Mouse (Mus musculus) liver, adult 2 months (tissue): Measurements from ENCODE around the gene Fam189a2. TPM values are rescaled to one million over a fixed set of nuclear protein-coding genes. Genes with fewer than 3 reads are reported as not detected.

Source experiments
- DNase-seq: peaks from one replicate; pipeline ENCODE4 v3.0.0-alpha.2; 2011; ENCODE audit warnings: low read depth, low spot score; ENCODE audit errors: extremely low read depth
- H3K27ac ChIP-seq: fragments of 200-500 bp; replicated peaks from 2 replicates; pipeline ENCODE4 v1.5.1; 2012; ENCODE audit warnings: low read depth, mild to moderate bottlenecking, control low read depth, inconsistent platforms, low read length; ENCODE audit not compliant: insufficient read depth
- H3K27me3 ChIP-seq: fragments of 200-500 bp; 2 replicates; pipeline ENCODE4 v1.6.1; 2012; ENCODE audit warnings: mild to moderate bottlenecking, moderate library complexity, low read length, inconsistent platforms; ENCODE audit not compliant: control insufficient read depth, insufficient read depth
- H3K36me3 ChIP-seq: fragments of 200-500 bp; 2 replicates; pipeline ENCODE4 v1.6.1; 2012; ENCODE audit warnings: low read length, inconsistent platforms; ENCODE audit not compliant: control insufficient read depth, insufficient read depth
- H3K4me1 ChIP-seq: fragments of 200-500 bp; 2 replicates; pipeline ENCODE4 v1.6.1; 2011; ENCODE audit warnings: low read length; ENCODE audit not compliant: control insufficient read depth, insufficient read depth
- H3K4me3 ChIP-seq: fragments of 200-500 bp; 2 replicates; pipeline ENCODE4 v1.5.1; 2011; ENCODE audit warnings: low read depth, mild to moderate bottlenecking, control low read depth, low read length, moderate library complexity; ENCODE audit not compliant: insufficient read depth
- H3K79me2 ChIP-seq: fragments of 200-500 bp; 2 replicates; pipeline ENCODE4 v1.6.1; 2012; ENCODE audit warnings: inconsistent platforms, mild to moderate bottlenecking, low read length, moderate library complexity; ENCODE audit not compliant: control insufficient read depth, insufficient read depth
- H3K9ac ChIP-seq: fragments of 200-500 bp; 2 replicates; pipeline ENCODE4 v1.6.1; 2012; ENCODE audit warnings: low read depth, mild to moderate bottlenecking, control low read depth, inconsistent platforms, low read length
- CTCF ChIP-seq: fragments of 200-500 bp; IDR thresholded peaks from 2 replicates; pipeline ENCODE4 v1.5.1; 2011; ENCODE audit warnings: low read depth, low read length, control low read depth
- POLR2A ChIP-seq: fragments of 200-500 bp; IDR thresholded peaks from 2 replicates; pipeline ENCODE4 v1.6.1; 2011; ENCODE audit warnings: low read length, control low read depth; ENCODE audit not compliant: insufficient read depth; ENCODE audit errors: extremely low read depth
- WGBS: fragments of 180-500 bp; shearing (Covaris S2); methylation state at CpG from one replicate; pipeline ENCODE4 v1.1.7; 2018; 5-methylcytosine and 5-hydroxymethylcytosine counted together
- polyA plus RNA-seq: library from polyadenylated mRNA; depleted of rRNA; stranded (reverse); fragments of >200 nt; gene quantifications from 2 replicates; pipeline ENCODE4 v1.2.3, GENCODE M21; 2012
- total RNA-seq: library from RNA; depleted of rRNA; stranded (reverse); fragments of >200 nt; gene quantifications from 2 replicates; pipeline ENCODE4 v1.2.3, GENCODE M21; 2014

The Fam189a2 gene
- total and polyA plus RNA-seq, 2 experiments, result 0.73 to 0.74 TPM

DNA sequence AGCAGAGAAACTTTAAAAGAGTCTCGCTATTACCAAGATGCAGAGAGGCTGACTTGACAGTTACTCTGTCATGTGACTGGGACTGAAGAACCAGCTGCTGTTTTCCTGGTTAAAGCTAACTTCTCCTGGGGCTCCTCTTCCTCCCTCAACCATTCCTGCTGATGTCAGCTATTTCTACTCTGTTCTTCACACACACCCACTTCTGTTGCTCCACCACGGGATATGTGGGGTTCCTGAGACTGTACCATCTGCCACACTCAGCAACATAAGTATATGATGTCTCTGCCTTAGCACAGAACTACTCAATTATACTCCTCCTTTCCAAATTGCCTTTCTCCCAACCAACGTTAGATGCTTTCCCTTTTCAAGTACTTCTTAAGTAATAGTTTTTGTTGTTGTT is 50.2 kb downstream of the Fam189a2 start:
- WGBS, result 66% methylated on average over 3 of the region's 3 CpGs
- no peak overlapping the region for H3K4me3 ChIP-seq
- H3K4me1 ChIP-seq, result no peaks in the 10 kb centered on the region
- no peak for TF ChIP-seq CTCF
- H3K9ac ChIP-seq, result no peak overlapping the region
- no peaks in the 10 kb centered on the region for H3K79me2 ChIP-seq
- no peak for DNase-seq
- H3K36me3 ChIP-seq, result no peaks in the 10 kb centered on the region
- no peaks in the 10 kb centered on the region for H3K27me3 ChIP-seq
- no peak overlapping the region for H3K27ac ChIP-seq

DNA sequence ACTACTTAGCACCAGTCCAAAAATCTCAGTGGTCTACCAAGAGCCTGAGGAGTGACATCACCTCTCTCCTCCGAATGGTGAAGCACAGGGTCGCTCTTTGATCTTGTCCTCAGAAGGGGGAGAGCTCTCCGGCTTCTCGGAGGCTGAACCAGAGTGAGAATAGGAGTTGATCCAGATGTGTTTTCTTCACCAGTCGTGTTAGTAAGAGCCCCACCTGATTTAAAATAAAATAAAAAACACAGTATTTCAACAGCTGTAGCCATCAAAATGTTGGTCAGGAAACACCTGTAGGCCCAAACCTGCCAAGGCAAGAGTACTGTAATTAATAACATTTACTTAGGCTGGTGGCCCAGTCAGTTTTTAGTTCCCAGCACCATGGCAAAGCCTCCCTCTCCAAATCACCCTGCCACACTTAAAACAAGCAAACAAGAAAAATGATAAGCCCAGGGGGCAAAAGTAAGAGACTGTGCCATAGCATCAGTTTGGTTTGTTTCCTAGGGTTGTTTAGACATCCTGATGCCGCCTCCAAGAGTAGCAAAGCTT is 52.8 kb downstream of the Fam189a2 start:
- no peak for DNase-seq
- H3K4me3 ChIP-seq, result no peak overlapping the region
- WGBS, result 88% methylated on average over 6 of the region's 6 CpGs

DNA sequence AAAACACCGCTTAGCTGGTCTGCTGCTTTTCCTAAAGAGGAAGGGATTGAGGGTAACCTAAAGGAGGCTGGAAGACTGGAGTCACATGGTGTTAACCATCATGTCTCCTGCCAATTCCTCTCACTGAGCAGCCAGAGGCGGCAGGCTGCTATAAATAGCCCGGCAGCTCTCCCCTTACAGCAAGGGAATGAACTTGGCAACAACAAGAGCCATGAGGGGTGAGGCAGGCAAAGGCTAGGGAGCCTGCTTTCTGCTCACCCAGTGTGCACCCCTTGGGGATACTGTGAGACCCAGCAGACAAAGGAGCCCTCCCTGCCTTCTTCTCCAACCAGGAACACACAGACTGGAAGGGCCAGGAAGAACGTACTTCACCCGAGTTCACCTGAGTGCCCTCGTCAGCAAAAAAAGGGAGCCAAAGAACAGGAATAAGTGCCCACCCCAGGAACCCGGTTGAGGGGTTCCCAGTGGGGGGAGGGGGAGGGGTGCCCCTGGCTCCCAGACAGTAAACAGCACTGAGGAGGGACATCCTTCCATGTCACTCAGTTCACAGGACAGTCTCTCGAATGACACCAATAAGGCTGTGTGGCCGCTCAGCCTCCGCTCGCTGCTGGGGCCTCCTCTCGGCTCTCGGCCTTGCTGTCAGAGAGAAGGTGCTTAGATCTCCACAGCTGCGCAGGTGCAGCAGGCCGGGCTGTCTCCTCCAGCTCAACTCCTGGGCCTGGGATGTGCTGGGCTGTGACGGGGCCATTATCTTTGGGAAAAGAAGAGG is 57.8 kb downstream of the Fam189a2 start:
- H3K27me3 ChIP-seq, result no peaks in the 10 kb centered on the region
- peak; percentile 5 for DNase-seq
- TF ChIP-seq CTCF, result no peak
- TF ChIP-seq POLR2A, result no peak
- 72% methylated on average over 16 of the region's 16 CpGs for WGBS
- H3K79me2 ChIP-seq, result no peaks in the 10 kb centered on the region
- no peak overlapping the region for H3K27ac ChIP-seq
- no peak overlapping the region for H3K4me3 ChIP-seq
- no peaks in the 10 kb centered on the region for H3K36me3 ChIP-seq
- no peak overlapping the region for H3K9ac ChIP-seq
- H3K4me1 ChIP-seq, result no peaks in the 10 kb centered on the region

More for the DNA sequence above, 52.8 kb downstream of the Fam189a2 start:
- Histone ChIP-seq H3K27me3 (no peaks in the 10 kb centered on the region), H3K36me3 (no peaks in the 10 kb centered on the region), H3K4me1 (no peaks in the 10 kb centered on the region), H3K79me2 (no peaks in the 10 kb centered on the region), H3K9ac (no peak overlapping the region), H3K27ac (no peak overlapping the region)
- TF ChIP-seq POLR2A (no peak), CTCF (no peak)

GRCm38 (mm10) chr19:23971391-23971790 is 59.4 kb downstream of the Fam189a2 start:
- Histone ChIP-seq H3K79me2 (no peaks in the 10 kb centered on the region), H3K4me1 (no peaks in the 10 kb centered on the region), H3K9ac (no peak overlapping the region), H3K36me3 (no peaks in the 10 kb centered on the region), H3K4me3 (no peak overlapping the region), H3K27me3 (no peaks in the 10 kb centered on the region), H3K27ac (no peak overlapping the region)
- no peak for TF ChIP-seq CTCF
- no peak for TF ChIP-seq POLR2A
- DNase-seq, result no peak
- 84% methylated on average over 7 of the region's 7 CpGs for WGBS

DNA sequence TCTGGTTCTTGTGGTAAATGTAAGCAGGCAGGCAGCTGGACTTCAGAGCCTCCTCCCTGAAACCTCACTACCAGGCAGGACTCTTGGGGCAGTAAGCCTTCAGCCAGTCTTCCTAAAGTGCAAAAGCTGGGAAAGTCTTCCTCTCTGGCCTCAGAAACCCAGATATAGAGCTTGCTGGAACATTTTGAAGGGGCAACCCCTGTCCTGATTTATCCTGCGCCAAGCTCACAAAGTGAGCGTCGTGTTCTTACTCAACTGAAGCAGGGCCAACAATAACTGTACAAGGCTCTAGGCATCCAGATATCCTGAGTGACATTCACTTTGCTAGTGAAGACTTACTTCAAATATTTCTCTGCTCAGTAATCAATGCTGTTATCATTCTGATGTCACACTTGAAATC is 60.4 kb downstream of the Fam189a2 start:
- Histone ChIP-seq H3K9ac (no peak overlapping the region), H3K4me3 (no peak overlapping the region), H3K27ac (no peak overlapping the region), H3K36me3 (no peaks in the 10 kb centered on the region), H3K4me1 (no peaks in the 10 kb centered on the region), H3K27me3 (no peaks in the 10 kb centered on the region), H3K79me2 (no peaks in the 10 kb centered on the region)
- 91% methylated on average over 3 of the region's 3 CpGs for WGBS
- DNase-seq, result no peak
- TF ChIP-seq POLR2A (no peak), CTCF (no peak)

DNA sequence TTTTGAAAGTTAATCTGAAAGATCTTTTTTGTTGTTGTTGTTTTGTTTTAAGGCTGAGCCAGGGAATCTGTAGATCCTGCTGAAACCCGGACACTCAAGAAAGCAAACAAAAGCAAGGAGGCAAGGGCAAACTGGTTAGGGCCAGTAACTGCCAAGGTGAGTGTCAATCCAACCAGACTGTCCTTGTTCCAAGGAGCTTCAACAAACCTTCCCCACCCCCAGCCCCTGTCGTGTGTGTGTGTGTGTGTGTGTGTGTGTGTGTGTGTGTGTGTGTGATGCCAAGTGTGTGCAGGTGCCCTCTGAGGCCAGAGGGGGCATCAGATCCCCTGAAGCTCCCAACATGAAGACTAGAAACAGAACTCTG is 62.0 kb downstream of the Fam189a2 start:
- Histone ChIP-seq H3K36me3 (no peaks in the 10 kb centered on the region), H3K27me3 (no peaks in the 10 kb centered on the region), H3K9ac (no peak overlapping the region), H3K4me3 (no peak overlapping the region), H3K79me2 (no peaks in the 10 kb centered on the region), H3K27ac (no peak overlapping the region), H3K4me1 (no peaks in the 10 kb centered on the region)
- WGBS, result 72% methylated on average over 2 of the region's 2 CpGs
- TF ChIP-seq CTCF, result no peak
- TF ChIP-seq POLR2A, result no peak
- no peak for DNase-seq
